ENCODE assay signal across 10 mouse cellular contexts in the genomic region with DNA sequence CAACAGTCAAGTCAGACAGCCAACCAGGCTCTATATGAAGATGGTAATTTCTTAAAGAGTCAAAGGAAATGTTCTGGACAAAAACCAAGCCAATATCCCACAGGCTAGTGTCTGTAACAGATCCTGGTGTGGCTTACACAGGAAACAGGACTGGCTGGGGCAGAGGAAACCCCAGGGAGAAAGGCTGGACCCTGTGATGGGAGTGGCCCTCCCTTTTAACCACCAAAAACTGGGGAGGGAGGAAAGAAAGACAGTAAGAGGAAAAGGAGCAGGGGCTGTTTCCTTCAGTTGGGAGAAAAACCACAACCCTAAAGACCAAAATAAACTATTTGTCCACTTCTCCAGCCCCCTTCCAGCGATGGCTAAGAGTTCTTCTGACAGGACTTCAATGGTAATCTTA. TPM values are rescaled to one million over a fixed set of nuclear protein-coding genes. Genes with fewer than 3 reads are reported as not detected.
DNase-seq lines count a peak whose midpoint lies in the region; ATAC-seq and TF ChIP-seq lines count a peak whose summit lies in the region.
"Had no signal": no experiment of that assay in that cellular context is flagged by ENCODE, and none has a peak within 500 bp of the region (broad histone marks: within the 10 kb centered on the region; RNA-seq: fewer than 3 reads in every experiment).

No protein-coding gene starts in this region.

- no peak overlapping the region for H3K9ac ChIP-seq in heart, embryonic 12.5 days
- H3K9ac ChIP-seq in heart, postnatal 0 days (replicated peaks; ENCODE audit: low read depth, low read length), result no peak overlapping the region
- H3K9ac ChIP-seq in midbrain, embryonic 11.5 days (ENCODE audit: low read length), result peak overlapping the region; percentile 68; the same call in 1 of the 2 replicates
- H3K9ac ChIP-seq in kidney, embryonic 14.5 days (ENCODE audit: low read depth, low read length), result no peak overlapping the region

- no peak for ATAC-seq in heart, embryonic 12.5 days (ENCODE audit: insufficient number of reproducible peaks, low FRiP score)
- ATAC-seq in heart, postnatal 0 days (ENCODE audit: insufficient read depth, low read depth), result no peak
- ATAC-seq in midbrain, embryonic 11.5 days (ENCODE audit: low FRiP score), result no peak
- no peak for ATAC-seq in kidney, embryonic 14.5 days (ENCODE audit: low FRiP score, low TSS enrichment)

- 0 out of 2 replicates have a peak overlapping the region, but pooled peaks have one; percentile 19 for H3K27ac ChIP-seq in heart, embryonic 12.5 days (ENCODE audit: poor library complexity, severe bottlenecking)
- H3K27ac ChIP-seq in bone marrow, adult 2 months (ENCODE audit: control insufficient read depth, insufficient read depth, low read depth, low read length, poor library complexity), result peak overlapping the region; percentile 8; the same call in 1 of the 2 replicates
- H3K27ac ChIP-seq in heart, postnatal 0 days (ENCODE audit: low read depth), result peak overlapping the region; percentile 87
- H3K27ac ChIP-seq in midbrain, embryonic 11.5 days (ENCODE audit: low read depth, low read length), result peak overlapping the region; percentile 98
- no peak overlapping the region for H3K27ac ChIP-seq in kidney, embryonic 14.5 days (ENCODE audit: low read depth, low read length)

- TF ChIP-seq EP300 in heart, postnatal 0 days (IDR thresholded peaks at IDR 0.05; ENCODE audit: low read depth), result no peak

- H3K27me3 ChIP-seq in heart, embryonic 12.5 days (replicated peaks), result no peaks in the 10 kb centered on the region
- H3K27me3 ChIP-seq in heart, postnatal 0 days (ENCODE audit: control insufficient read depth, insufficient read depth, low read length), result no peaks in the 10 kb centered on the region
- H3K27me3 ChIP-seq in midbrain, embryonic 11.5 days (ENCODE audit: control insufficient read depth, insufficient read depth, low read length), result no peaks in the 10 kb centered on the region
- no peaks in the 10 kb centered on the region for H3K27me3 ChIP-seq in kidney, embryonic 14.5 days (ENCODE audit: control insufficient read depth, insufficient read depth, low read length)

- no peak overlapping the region for H3K4me3 ChIP-seq in heart, embryonic 12.5 days
- H3K4me3 ChIP-seq in bone marrow, adult 2 months (replicated peaks; ENCODE audit: control insufficient read depth, low read depth, low read length), result no peak overlapping the region
- H3K4me3 ChIP-seq in heart, postnatal 0 days (ENCODE audit: low read depth, low read length), result no peak overlapping the region
- H3K4me3 ChIP-seq in midbrain, embryonic 11.5 days (ENCODE audit: low read depth, low read length), result no peak overlapping the region
- no peak overlapping the region for H3K4me3 ChIP-seq in kidney, embryonic 14.5 days (ENCODE audit: low read length)

- no peaks in the 10 kb centered on the region for H3K9me3 ChIP-seq in heart, embryonic 12.5 days (replicated peaks)
- no peaks in the 10 kb centered on the region for H3K9me3 ChIP-seq in heart, postnatal 0 days (replicated peaks; ENCODE audit: control insufficient read depth, low read length)
- no peaks in the 10 kb centered on the region for H3K9me3 ChIP-seq in midbrain, embryonic 11.5 days (ENCODE audit: control insufficient read depth, low read length)
- no peaks in the 10 kb centered on the region for H3K9me3 ChIP-seq in kidney, embryonic 14.5 days (ENCODE audit: control insufficient read depth, low read length)

- H3K36me3 ChIP-seq in heart, embryonic 12.5 days, result no peaks in the 10 kb centered on the region
- no peaks in the 10 kb centered on the region for H3K36me3 ChIP-seq in heart, postnatal 0 days (replicated peaks; ENCODE audit: control insufficient read depth, insufficient read depth, low read length)
- H3K36me3 ChIP-seq in midbrain, embryonic 11.5 days (ENCODE audit: control insufficient read depth, insufficient read depth, low read length), result no peaks in the 10 kb centered on the region
- no peaks in the 10 kb centered on the region for H3K36me3 ChIP-seq in kidney, embryonic 14.5 days (ENCODE audit: control insufficient read depth, insufficient read depth, low read length)

- 38% methylated on average over 1 of the region's 1 CpGs for WGBS in heart, embryonic 12.5 days
- 4% methylated on average over 1 of the region's 1 CpGs for WGBS in bone marrow, adult 2 months
- WGBS in heart, postnatal 0 days, result 79% methylated on average over 1 of the region's 1 CpGs
- WGBS in midbrain, embryonic 11.5 days, result 64% methylated on average over 1 of the region's 1 CpGs
- 82% methylated on average over 1 of the region's 1 CpGs for WGBS in kidney, embryonic 14.5 days

- intact Hi-C loops in heart, postnatal 36 days (cut with DNase I), result no loop called here

- no peak for TF ChIP-seq POLR2A in bone marrow, adult 2 months (IDR thresholded peaks at IDR 0.05; ENCODE audit: borderline replicate concordance, control insufficient read depth, low read depth, low read length)

- DNase-seq in heart, postnatal 36 days, result no peak
- no peak for DNase-seq in heart, postnatal 0 days (ENCODE audit: low spot score)
- no peak for DNase-seq in midbrain, embryonic 11.5 days (ENCODE audit: low spot score, missing footprints)
- DNase-seq in testis, postnatal 10 days (ENCODE audit: low spot score), result no peak
- DNase-seq in right cerebral cortex, postnatal 10 days (ENCODE audit: low spot score in 2 of 2), result no peak
- DNase-seq: adrenal gland, postnatal 25 days; lung, adult 2 months had no signal

- TF ChIP-seq CTCF in bone marrow, adult 2 months (IDR thresholded peaks at IDR 0.05; ENCODE audit: control insufficient read depth, insufficient read depth, low read length), result no peak
- TF ChIP-seq CTCF in heart, postnatal 0 days (IDR thresholded peaks at IDR 0.05; ENCODE audit: low read depth), result no peak

- H3K4me2 ChIP-seq in heart, embryonic 12.5 days, result no peak overlapping the region
- H3K4me2 ChIP-seq in heart, postnatal 0 days (ENCODE audit: low read depth, low read length), result peak overlapping the region; percentile 25; the same call in 1 of the 2 replicates
- peak overlapping the region; percentile 36; the same call in 1 of the 2 replicates for H3K4me2 ChIP-seq in midbrain, embryonic 11.5 days
- no peak overlapping the region for H3K4me2 ChIP-seq in kidney, embryonic 14.5 days (replicated peaks; ENCODE audit: low read depth, low read length)

- H3K4me1 ChIP-seq in heart, embryonic 12.5 days (replicated peaks), result peaks cover 75% of the 10 kb centered on the region
- H3K4me1 ChIP-seq in bone marrow, adult 2 months (ENCODE audit: control insufficient read depth, insufficient read depth, low read length), result peaks cover 37% of the 10 kb centered on the region
- peaks cover 47% of the 10 kb centered on the region for H3K4me1 ChIP-seq in heart, postnatal 0 days (ENCODE audit: control insufficient read depth, insufficient read depth)
- H3K4me1 ChIP-seq in midbrain, embryonic 11.5 days (ENCODE audit: control insufficient read depth, insufficient read depth, low read length), result peaks cover 60% of the 10 kb centered on the region
- H3K4me1 ChIP-seq in kidney, embryonic 14.5 days (ENCODE audit: control insufficient read depth, insufficient read depth, low read length), result peaks cover 70% of the 10 kb centered on the region

RNA-seq across cellular contexts. Expression of a gene that starts 11.5 kb away (rescaled TPM):
- 43.2 and 46.7 TPM in 2 replicates for polyA plus RNA-seq in heart, embryonic 12.5 days (2016; fragmentation: Nextera tagmentation; extraction: Ambion mirVana)
- 10 to 100 TPM; 14.0 to 15.7 TPM for total RNA-seq in heart, postnatal 36 days (2021)
- 23.3 and 41.2 TPM in 2 replicates for polyA plus RNA-seq in bone marrow, adult 2 months (2011; ENCODE audit: insufficient read depth, insufficient read length, low replicate concordance, missing spikeins)
- total RNA-seq in heart, postnatal 0 days (2014; rRNA removed; ENCODE audit: low replicate concordance), result 15.6 and 30.2 TPM in 2 replicates
- 21.6 and 23.8 TPM in 2 replicates for polyA plus RNA-seq in heart, postnatal 0 days (2015; fragmentation: Nextera tagmentation; extraction: Ambion mirVana)
- polyA plus RNA-seq in midbrain, embryonic 11.5 days (2014; fragmentation: Nextera tagmentation; extraction: Ambion mirVana), result 99.5 and 101 TPM in 2 replicates
- 67.4 and 118 TPM in 2 replicates for polyA plus RNA-seq in kidney, embryonic 14.5 days (2014; fragmentation: Nextera tagmentation; extraction: Ambion mirVana)

RNA-seq across cellular contexts. Expression of a gene that starts 58.4 kb away (rescaled TPM):
- 58.7 and 59.1 TPM in 2 replicates for polyA plus RNA-seq in heart, embryonic 12.5 days (2016; fragmentation: Nextera tagmentation; extraction: Ambion mirVana)
- 10 to 100 TPM; 18.9 to 20.1 TPM for total RNA-seq in heart, postnatal 36 days (2021)
- 114 and 196 TPM in 2 replicates for polyA plus RNA-seq in bone marrow, adult 2 months (2011; ENCODE audit: insufficient read depth, insufficient read length, low replicate concordance, missing spikeins)
- total RNA-seq in heart, postnatal 0 days (2014; rRNA removed; ENCODE audit: low replicate concordance), result 6.6 and 9.4 TPM in 2 replicates
- 23.8 and 25.7 TPM in 2 replicates for polyA plus RNA-seq in heart, postnatal 0 days (2015; fragmentation: Nextera tagmentation; extraction: Ambion mirVana)
- polyA plus RNA-seq in midbrain, embryonic 11.5 days (2014; fragmentation: Nextera tagmentation; extraction: Ambion mirVana), result 44.7 and 50.4 TPM in 2 replicates
- polyA plus RNA-seq in kidney, embryonic 14.5 days (2014; fragmentation: Nextera tagmentation; extraction: Ambion mirVana), result 108 and 112 TPM in 2 replicates

Comparison
In these comparisons a context has a peak if more than half of its experiments do, and no peak if none do; other contexts are left out.
1. H3K4me2 ChIP-seq: peak in heart, postnatal 0 days (single experiment) and midbrain, embryonic 11.5 days (single experiment); none in heart, embryonic 12.5 days (single experiment) and kidney, embryonic 14.5 days (single experiment).